Mouse (Mus musculus): ENCODE measurements at regions not wholly inside any gene's neighbourhood (a gene's known extent, or its start where the extent isn't known, plus 50 kb on each side); places are given as distances from the start of the nearest gene placed in this dataset.

GRCm38 (mm10) chr3:103408724-103409123 is 129.6 kb downstream of the Trim33 start:
- 80% methylated on average over 5 of the region's 5 CpGs for WGBS
- no peak for ATAC-seq (ENCODE audit: insufficient read depth, low FRiP score, low TSS enrichment)
- H3K9me3 ChIP-seq (ENCODE audit: control insufficient read depth, low read length), result no peaks in the 10 kb centered on the region
- no peaks in the 10 kb centered on the region for H3K36me3 ChIP-seq (ENCODE audit: control insufficient read depth, insufficient read depth, low read length)
- no peaks in the 10 kb centered on the region for H3K4me1 ChIP-seq (ENCODE audit: control insufficient read depth, insufficient read depth, low read length)
- H3K4me3 ChIP-seq (ENCODE audit: low read depth, low read length), result no peak overlapping the region
- no peak overlapping the region for H3K4me2 ChIP-seq (ENCODE audit: low read depth)
- H3K27ac ChIP-seq (ENCODE audit: low read depth, low read length), result no peak overlapping the region
- H3K27me3 ChIP-seq (ENCODE audit: control insufficient read depth, insufficient read depth, low read length), result no peaks in the 10 kb centered on the region
- no peak for DNase-seq (ENCODE audit: low spot score)
- H3K9ac ChIP-seq (ENCODE audit: low read length), result no peak overlapping the region

GRCm38 (mm10) chr3:103412247-103412646 is 133.2 kb downstream of the Trim33 start:
- H3K4me3 ChIP-seq (ENCODE audit: low read depth, low read length), result no peak overlapping the region
- no peaks in the 10 kb centered on the region for H3K4me1 ChIP-seq (ENCODE audit: control insufficient read depth, insufficient read depth, low read length)
- H3K27ac ChIP-seq (ENCODE audit: low read depth, low read length), result no peak overlapping the region
- no peak overlapping the region for H3K9ac ChIP-seq (ENCODE audit: low read length)
- ATAC-seq (ENCODE audit: insufficient read depth, low FRiP score, low TSS enrichment), result no peak
- no peaks in the 10 kb centered on the region for H3K36me3 ChIP-seq (ENCODE audit: control insufficient read depth, insufficient read depth, low read length)
- no peaks in the 10 kb centered on the region for H3K9me3 ChIP-seq (ENCODE audit: control insufficient read depth, low read length)
- no peak for DNase-seq (ENCODE audit: low spot score)
- no peak overlapping the region for H3K4me2 ChIP-seq (ENCODE audit: low read depth)
- WGBS, result 86% methylated on average over 2 of the region's 2 CpGs
- H3K27me3 ChIP-seq (ENCODE audit: control insufficient read depth, insufficient read depth, low read length), result no peaks in the 10 kb centered on the region

GRCm38 (mm10) chr3:103415051-103415695 is 136.1 kb downstream of the Trim33 start:
- Histone ChIP-seq H3K27ac (ENCODE audit: low read depth, low read length) (no peak overlapping the region), H3K27me3 (ENCODE audit: control insufficient read depth, insufficient read depth, low read length) (no peaks in the 10 kb centered on the region), H3K9ac (ENCODE audit: low read length) (no peak overlapping the region), H3K9me3 (ENCODE audit: control insufficient read depth, low read length) (no peaks in the 10 kb centered on the region), H3K4me1 (ENCODE audit: control insufficient read depth, insufficient read depth, low read length) (peaks cover 12% of the 10 kb centered on the region), H3K4me2 (ENCODE audit: low read depth) (no peak overlapping the region), H3K4me3 (ENCODE audit: low read depth, low read length) (no peak overlapping the region), H3K36me3 (ENCODE audit: control insufficient read depth, insufficient read depth, low read length) (no peaks in the 10 kb centered on the region)
- ATAC-seq (ENCODE audit: insufficient read depth, low FRiP score, low TSS enrichment) (no peak), DNase-seq (ENCODE audit: low spot score) (no peak)
- WGBS, result 80% methylated on average over 8 of the region's 8 CpGs

- no peak for ATAC-seq (ENCODE audit: insufficient read depth, low FRiP score, low TSS enrichment)
- WGBS, result 87% methylated on average over 2 of the region's 2 CpGs
- H3K9me3 ChIP-seq (ENCODE audit: control insufficient read depth, low read length), result no peaks in the 10 kb centered on the region
- no peak overlapping the region for H3K4me2 ChIP-seq (ENCODE audit: low read depth)
- no peaks in the 10 kb centered on the region for H3K36me3 ChIP-seq (ENCODE audit: control insufficient read depth, insufficient read depth, low read length)
- no peak for DNase-seq (ENCODE audit: low spot score)
- no peaks in the 10 kb centered on the region for H3K27me3 ChIP-seq (ENCODE audit: control insufficient read depth, insufficient read depth, low read length)
- no peak overlapping the region for H3K27ac ChIP-seq (ENCODE audit: low read depth, low read length)
- peaks cover 22% of the 10 kb centered on the region for H3K4me1 ChIP-seq (ENCODE audit: control insufficient read depth, insufficient read depth, low read length)
- H3K9ac ChIP-seq (ENCODE audit: low read length), result no peak overlapping the region
- H3K4me3 ChIP-seq (ENCODE audit: low read depth, low read length), result no peak overlapping the region
Observed at GRCm38 (mm10) chr3:103416296-103416695, 137.2 kb downstream of the Trim33 start.

GRCm38 (mm10) chr3:103417781-103418180 is 138.7 kb downstream of the Trim33 start:
- H3K27me3 ChIP-seq (ENCODE audit: control insufficient read depth, insufficient read depth, low read length), result no peaks in the 10 kb centered on the region
- no peak overlapping the region for H3K4me3 ChIP-seq (ENCODE audit: low read depth, low read length)
- WGBS, result 94% methylated on average over 4 of the region's 4 CpGs
- DNase-seq (ENCODE audit: low spot score) (no peak), ATAC-seq (ENCODE audit: insufficient read depth, low FRiP score, low TSS enrichment) (no peak)
- no peak overlapping the region for H3K27ac ChIP-seq (ENCODE audit: low read depth, low read length)
- H3K4me2 ChIP-seq (ENCODE audit: low read depth), result no peak overlapping the region
- H3K4me1 ChIP-seq (ENCODE audit: control insufficient read depth, insufficient read depth, low read length), result peaks cover 22% of the 10 kb centered on the region
- H3K9me3 ChIP-seq (ENCODE audit: control insufficient read depth, low read length), result no peaks in the 10 kb centered on the region
- H3K36me3 ChIP-seq (ENCODE audit: control insufficient read depth, insufficient read depth, low read length), result no peaks in the 10 kb centered on the region
- no peak overlapping the region for H3K9ac ChIP-seq (ENCODE audit: low read length)

- Histone ChIP-seq H3K27me3 (ENCODE audit: control insufficient read depth, insufficient read depth, low read length) (no peaks in the 10 kb centered on the region), H3K9ac (ENCODE audit: low read length) (peak overlapping the region; percentile 0; the same call in 1 of the 2 replicates), H3K4me2 (ENCODE audit: low read depth) (0 out of 2 replicates have a peak overlapping the region, but pooled peaks have one; percentile 5), H3K4me1 (ENCODE audit: control insufficient read depth, insufficient read depth, low read length) (peaks cover 22% of the 10 kb centered on the region), H3K27ac (ENCODE audit: low read depth, low read length) (peak overlapping the region; percentile 31), H3K36me3 (ENCODE audit: control insufficient read depth, insufficient read depth, low read length) (no peaks in the 10 kb centered on the region), H3K4me3 (ENCODE audit: low read depth, low read length) (no peak overlapping the region), H3K9me3 (ENCODE audit: control insufficient read depth, low read length) (no peaks in the 10 kb centered on the region)
- WGBS, result 13% methylated on average over 4 of the region's 4 CpGs
- ATAC-seq (ENCODE audit: insufficient read depth, low FRiP score, low TSS enrichment) (peak; percentile 51), DNase-seq (ENCODE audit: low spot score) (peak; percentile 74)
Observed at GRCm38 (mm10) chr3:103419761-103420620, 140.9 kb downstream of the Trim33 start.

GRCm38 (mm10) chr3:103420621-103421274 is 141.7 kb downstream of the Trim33 start:
- ATAC-seq (ENCODE audit: insufficient read depth, low FRiP score, low TSS enrichment) (peak; percentile 63), DNase-seq (ENCODE audit: low spot score) (peak; percentile 35)
- Histone ChIP-seq H3K4me3 (ENCODE audit: low read depth, low read length) (no peak overlapping the region), H3K9ac (ENCODE audit: low read length) (0 out of 2 replicates have a peak overlapping the region, but pooled peaks have one; percentile 0), H3K4me1 (ENCODE audit: control insufficient read depth, insufficient read depth, low read length) (peaks cover 22% of the 10 kb centered on the region), H3K4me2 (ENCODE audit: low read depth) (no peak overlapping the region), H3K9me3 (ENCODE audit: control insufficient read depth, low read length) (no peaks in the 10 kb centered on the region), H3K36me3 (ENCODE audit: control insufficient read depth, insufficient read depth, low read length) (no peaks in the 10 kb centered on the region), H3K27ac (ENCODE audit: low read depth, low read length) (peak overlapping the region; percentile 31), H3K27me3 (ENCODE audit: control insufficient read depth, insufficient read depth, low read length) (no peaks in the 10 kb centered on the region)
- WGBS, result 55% methylated on average over 12 of the region's 12 CpGs

GRCm38 (mm10) chr3:103421275-103421621 is 142.2 kb downstream of the Trim33 start:
- Histone ChIP-seq H3K4me3 (ENCODE audit: low read depth, low read length) (no peak overlapping the region), H3K4me2 (ENCODE audit: low read depth) (no peak overlapping the region), H3K36me3 (ENCODE audit: control insufficient read depth, insufficient read depth, low read length) (no peaks in the 10 kb centered on the region), H3K9ac (ENCODE audit: low read length) (no peak overlapping the region), H3K27ac (ENCODE audit: low read depth, low read length) (peak overlapping the region; percentile 31), H3K4me1 (ENCODE audit: control insufficient read depth, insufficient read depth, low read length) (peaks cover 22% of the 10 kb centered on the region), H3K9me3 (ENCODE audit: control insufficient read depth, low read length) (no peaks in the 10 kb centered on the region), H3K27me3 (ENCODE audit: control insufficient read depth, insufficient read depth, low read length) (no peaks in the 10 kb centered on the region)
- DNase-seq (ENCODE audit: low spot score) (peak; percentile 39), ATAC-seq (ENCODE audit: insufficient read depth, low FRiP score, low TSS enrichment) (no peak)
- 52% methylated on average over 9 of the region's 9 CpGs for WGBS
